10 mouse cellular contexts compared by ENCODE assay signal in genomic region chr4:124048348-124048831, GRCm38 (mm10).
DNase-seq lines count a peak whose midpoint lies in the region; ATAC-seq and TF ChIP-seq lines count a peak whose summit lies in the region.
"Had no signal": no experiment of that assay in that cellular context is flagged by ENCODE, and none has a peak within 500 bp of the region (broad histone marks: within the 10 kb centered on the region; RNA-seq: fewer than 3 reads in every experiment).

No protein-coding gene starts in this region.

- H3K9ac ChIP-seq in forebrain, postnatal 0 days: no peak overlapping the region; the same call in 1 of the 2 replicates
- H3K9ac ChIP-seq in midbrain, embryonic 15.5 days: peak overlapping the region; percentile 2; the same call in 1 of the 2 replicates

- no peak for TF ChIP-seq CTCF in forebrain, postnatal 0 days (IDR thresholded peaks at IDR 0.05; ENCODE audit: low read depth)

- no peak for DNase-seq in embryonic facial prominence, embryonic 10.5 days (ENCODE audit: low spot score)
- DNase-seq in forebrain, postnatal 0 days: peak; percentile 63
- peak; percentile 49 for DNase-seq in layer of hippocampus, adult 11-12 months (ENCODE audit: low spot score)
- no peak for DNase-seq in cerebellum, postnatal 10 days
- DNase-seq in liver: no peak
- no peak for DNase-seq in left cerebral cortex, adult 18-20 months (ENCODE audit: low spot score in 2 of 2)
- no peak for DNase-seq in heart, postnatal 4 days
- DNase-seq: cerebellum, adult 18-20 months; heart, adult 18-20 months had no signal

- peaks cover 12% of the 10 kb centered on the region for H3K4me1 ChIP-seq in embryonic facial prominence, embryonic 10.5 days
- no peaks in the 10 kb centered on the region; the same call in 1 of the 2 replicates for H3K4me1 ChIP-seq in forebrain, postnatal 0 days (ENCODE audit: insufficient read depth)
- peaks cover 10% of the 10 kb centered on the region for H3K4me1 ChIP-seq in midbrain, embryonic 15.5 days

- H3K9me3 ChIP-seq in embryonic facial prominence, embryonic 10.5 days: no peaks in the 10 kb centered on the region
- H3K9me3 ChIP-seq in forebrain, postnatal 0 days (ENCODE audit: low read length): no peaks in the 10 kb centered on the region
- no peaks in the 10 kb centered on the region for H3K9me3 ChIP-seq in midbrain, embryonic 15.5 days

- H3K4me3 ChIP-seq in embryonic facial prominence, embryonic 10.5 days: no peak overlapping the region
- no peak overlapping the region for H3K4me3 ChIP-seq in forebrain, postnatal 0 days (ENCODE audit: low read depth, low read length)
- H3K4me3 ChIP-seq in midbrain, embryonic 15.5 days: no peak overlapping the region

- H3K4me2 ChIP-seq in forebrain, postnatal 0 days (ENCODE audit: low read depth): no peak overlapping the region
- H3K4me2 ChIP-seq in midbrain, embryonic 15.5 days: no peak overlapping the region

- H3K27me3 ChIP-seq in embryonic facial prominence, embryonic 10.5 days (replicated peaks; ENCODE audit: low read depth, poor library complexity, severe bottlenecking): no peaks in the 10 kb centered on the region
- H3K27me3 ChIP-seq in forebrain, postnatal 0 days (ENCODE audit: insufficient read depth, low read length): no peaks in the 10 kb centered on the region
- no peaks in the 10 kb centered on the region for H3K27me3 ChIP-seq in midbrain, embryonic 15.5 days (replicated peaks)

- no peaks in the 10 kb centered on the region for H3K36me3 ChIP-seq in embryonic facial prominence, embryonic 10.5 days (replicated peaks)
- no peaks in the 10 kb centered on the region for H3K36me3 ChIP-seq in forebrain, postnatal 0 days (ENCODE audit: insufficient read depth)
- H3K36me3 ChIP-seq in midbrain, embryonic 15.5 days (replicated peaks): no peaks in the 10 kb centered on the region

- WGBS in embryonic facial prominence, embryonic 10.5 days: 57% methylated on average over 12 of the region's 12 CpGs
- 12% methylated on average over 12 of the region's 12 CpGs for WGBS in forebrain, postnatal 0 days
- 11% methylated on average over 12 of the region's 12 CpGs for WGBS in midbrain, embryonic 15.5 days

- peak; percentile 88 for ATAC-seq in forebrain, postnatal 0 days
- ATAC-seq in midbrain, embryonic 15.5 days (replicated peaks): peak; percentile 89

- peak overlapping the region; percentile 40; the same call in 1 of the 2 replicates for H3K27ac ChIP-seq in embryonic facial prominence, embryonic 10.5 days (replicated peaks)
- 0 out of 2 replicates have a peak overlapping the region, but pooled peaks have one; percentile 45 for H3K27ac ChIP-seq in forebrain, postnatal 0 days (ENCODE audit: low read depth, low read length)
- peak overlapping the region; percentile 70 for H3K27ac ChIP-seq in midbrain, embryonic 15.5 days

Comparison
In these comparisons a context has a peak if more than half of its experiments do, and no peak if none do; other contexts are left out.
1. DNase-seq: peak in forebrain, postnatal 0 days (single experiment) and layer of hippocampus, adult 11-12 months (single experiment); none in embryonic facial prominence, embryonic 10.5 days (single experiment), cerebellum, postnatal 10 days (0 of 2), liver (single experiment), left cerebral cortex, adult 18-20 months (0 of 2) and heart, postnatal 4 days (single experiment).
2. Peak in every context shown above with its lines, with median percentiles within 50 percentile points of each other: H3K27ac ChIP-seq.